Mouse (Mus musculus) stomach, embryonic 16.5 days (tissue): ENCODE measurements around the gene Ghrh. TPM values are rescaled to one million over a fixed set of nuclear protein-coding genes. Genes with fewer than 3 reads are reported as not detected.

Experiments
- polyA plus RNA-seq: library from polyadenylated mRNA; unstranded; fragments of >200 nt; fragmentation: Nextera tagmentation; extraction: Ambion mirVana; gene quantifications from 2 replicates; pipeline ENCODE4 v1.2.1, GENCODE M21; 2015

Gene Ghrh
- polyA plus RNA-seq, 1 experiment from 2014 or later, result 0.30 TPM

Other genes with a start within 250 kb of the Ghrh start
- 27.2 and 29.1 TPM in 2 replicates for gene Samhd1, start 212.2 kb downstream of the Ghrh start, polyA plus RNA-seq
- 17.6 and 20.2 TPM in 2 replicates for gene Rbl1, start 143.0 kb downstream of the Ghrh start, polyA plus RNA-seq
- 341 and 347 TPM in 2 replicates for gene Rpn2, start 68.5 kb downstream of the Ghrh start, polyA plus RNA-seq
- 0.43 and 0.50 TPM in 2 replicates for gene Mroh8, start 68.0 kb downstream of the Ghrh start, polyA plus RNA-seq
- gene Manbal, start 20.1 kb upstream of the Ghrh start, polyA plus RNA-seq, result 76.3 and 78.0 TPM in 2 replicates
- gene Src, start 70.9 kb upstream of the Ghrh start, polyA plus RNA-seq, result 12.1 and 14.7 TPM in 2 replicates
- 268 and 304 TPM in 2 replicates for gene Nnat, start 212.6 kb upstream of the Ghrh start, polyA plus RNA-seq
- gene Blcap, start 223.8 kb upstream of the Ghrh start, polyA plus RNA-seq, result 45.3 and 50.0 TPM in 2 replicates